Mouse (Mus musculus) heart, embryonic 15.5 days (tissue): ENCODE data around the gene Gm20696. TPM values are rescaled to one million over a fixed set of nuclear protein-coding genes. Genes with fewer than 3 reads are reported as not detected.

Experiments
- ATAC-seq: fragments of 200-750 bp; cut with Nextera tagmentation; replicated peaks from 2 replicates; pipeline ENCODE4 v1.8.0; 2017; ENCODE audit warnings: low read depth, moderate TSS enrichment; ENCODE audit not compliant: insufficient number of reproducible peaks, insufficient read depth, low FRiP score
- H3K27ac ChIP-seq: fragments of 300-500 bp; sonication (generic); 2 replicates; pipeline ENCODE4 v1.5.1; 2015; ENCODE audit warnings: mild to moderate bottlenecking, inconsistent platforms
- H3K27me3 ChIP-seq: fragments of 300-500 bp; sonication (generic); 2 replicates; pipeline ENCODE4 v1.6.1; 2015; ENCODE audit warnings: inconsistent platforms
- H3K36me3 ChIP-seq: fragments of 300-500 bp; sonication (generic); 2 replicates; pipeline ENCODE4 v1.6.1; 2015; ENCODE audit warnings: mild to moderate bottlenecking, inconsistent platforms
- H3K4me1 ChIP-seq: fragments of 300-500 bp; sonication (generic); replicated peaks from 2 replicates; pipeline ENCODE4 v1.6.1; 2015; ENCODE audit warnings: inconsistent platforms
- H3K4me2 ChIP-seq: fragments of 300-500 bp; sonication (generic); 2 replicates; pipeline ENCODE4 v1.6.1; 2015; ENCODE audit warnings: inconsistent platforms, mild to moderate bottlenecking, moderate library complexity
- H3K4me3 ChIP-seq: fragments of 300-500 bp; sonication (generic); 2 replicates; pipeline ENCODE4 v1.5.1; 2015; ENCODE audit warnings: mild to moderate bottlenecking, inconsistent platforms
- H3K9ac ChIP-seq: fragments of 300-500 bp; sonication (generic); 2 replicates; pipeline ENCODE4 v1.6.1; 2015; ENCODE audit warnings: mild to moderate bottlenecking, inconsistent platforms
- H3K9me3 ChIP-seq: fragments of 300-500 bp; sonication (generic); replicated peaks from 2 replicates; pipeline ENCODE4 v1.6.1; 2016; ENCODE audit warnings: inconsistent platforms
- WGBS: fragments of 180-500 bp; shearing (Covaris S2); methylation state at CpG from one replicate; pipeline ENCODE4 v1.1.7; 2015; ENCODE audit warnings: mixed read lengths; 5-methylcytosine and 5-hydroxymethylcytosine counted together
- polyA plus RNA-seq: library from polyadenylated mRNA; unstranded; fragments of >200 nt; fragmentation: Nextera tagmentation; extraction: Ambion mirVana; gene quantifications from 2 replicates; pipeline ENCODE4 v1.2.1, GENCODE M21; 2015

Gm20696 gene
- polyA plus RNA-seq, 1 experiment from 2014 or later: 2.9 TPM

DNA sequence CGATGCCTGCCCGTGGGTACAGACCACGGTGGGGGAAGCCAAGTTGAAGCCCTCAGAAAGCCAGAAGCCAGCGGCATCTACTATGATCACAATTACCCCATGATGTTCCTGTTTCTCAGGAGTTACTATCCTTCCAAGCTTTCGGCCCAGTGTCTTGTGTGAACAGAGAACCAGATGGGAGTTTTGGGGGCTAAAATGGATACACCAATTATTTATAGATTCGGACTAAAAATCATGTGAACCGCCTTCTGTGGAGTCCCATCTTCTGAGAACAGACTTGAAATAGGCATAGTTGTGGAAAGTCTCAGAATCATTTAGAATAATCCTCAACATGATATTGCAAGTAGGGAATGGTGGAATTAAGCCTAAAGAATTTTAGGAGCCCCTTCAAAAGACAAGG lies 64.2 kb downstream of the Gm20696 start:
- no peak for ATAC-seq
- H3K27ac ChIP-seq: no peak overlapping the region
- H3K4me3 ChIP-seq: no peak overlapping the region
- H3K27me3 ChIP-seq: no peaks in the 10 kb centered on the region
- H3K4me2 ChIP-seq: no peak overlapping the region
- no peaks in the 10 kb centered on the region for H3K36me3 ChIP-seq
- WGBS: 89% methylated on average over 7 of the region's 7 CpGs
- peaks cover 12% of the 10 kb centered on the region for H3K4me1 ChIP-seq
- no peaks in the 10 kb centered on the region for H3K9me3 ChIP-seq
- H3K9ac ChIP-seq: no peak overlapping the region

DNA sequence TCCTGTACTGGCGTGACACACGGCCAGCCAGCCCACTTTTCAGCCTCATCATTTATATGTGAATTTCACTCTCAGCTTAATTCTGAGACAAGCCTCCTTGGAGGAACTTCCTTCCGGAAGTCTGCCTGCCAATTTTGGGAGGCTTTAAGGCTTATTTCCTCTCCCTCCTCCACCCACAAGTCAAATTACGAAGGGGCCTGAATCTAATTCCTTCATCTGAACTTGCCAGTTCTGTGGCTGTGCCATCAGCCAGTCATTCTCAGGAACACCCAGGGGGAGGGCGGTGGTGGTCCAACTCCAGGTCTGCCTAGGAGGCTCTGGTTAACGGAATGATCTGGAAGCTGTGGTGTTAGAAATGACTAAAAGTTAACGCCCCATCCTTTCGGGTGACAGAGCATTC lies 65.7 kb downstream of the Gm20696 start:
- Histone ChIP-seq H3K4me2 (no peak overlapping the region), H3K27me3 (no peaks in the 10 kb centered on the region), H3K36me3 (no peaks in the 10 kb centered on the region), H3K27ac (no peak overlapping the region), H3K9ac (no peak overlapping the region), H3K9me3 (no peaks in the 10 kb centered on the region), H3K4me3 (no peak overlapping the region), H3K4me1 (peaks cover 12% of the 10 kb centered on the region)
- WGBS: 62% methylated on average over 8 of the region's 8 CpGs
- no peak for ATAC-seq

DNA sequence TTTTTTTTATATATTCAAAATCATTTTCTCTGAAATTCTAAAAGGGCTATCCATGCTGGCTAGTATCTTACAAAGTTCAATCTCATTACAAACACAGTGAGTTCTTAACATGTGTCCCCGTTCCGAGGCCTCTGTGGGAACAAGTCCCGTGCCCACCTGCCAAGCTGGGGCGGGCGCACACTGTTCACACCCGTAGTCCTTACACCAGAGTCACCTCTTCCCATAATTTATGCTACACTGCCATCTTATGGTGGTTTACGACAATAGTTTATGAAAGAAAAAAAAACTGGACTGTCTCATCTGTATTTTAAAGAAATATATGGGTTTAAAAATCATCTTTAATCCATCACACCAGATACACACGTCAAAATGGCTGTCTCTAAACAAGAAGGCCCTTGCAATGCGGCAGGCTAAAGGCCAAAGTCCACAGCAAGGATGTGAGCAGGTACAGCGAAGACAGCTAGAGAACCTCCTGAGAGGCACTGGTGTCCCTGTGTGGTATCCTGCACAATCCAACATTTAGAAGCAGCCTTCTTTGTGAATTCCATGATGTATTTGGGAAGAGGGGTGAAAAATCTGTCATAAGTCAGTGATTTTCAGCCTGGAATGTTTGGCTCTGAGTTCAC lies 66.3 kb downstream of the Gm20696 start:
- Histone ChIP-seq H3K4me3 (no peak overlapping the region), H3K4me1 (peaks cover 12% of the 10 kb centered on the region), H3K4me2 (peak overlapping the region; percentile 39; the same call in 1 of the 2 replicates), H3K27ac (no peak overlapping the region), H3K27me3 (no peaks in the 10 kb centered on the region), H3K36me3 (no peaks in the 10 kb centered on the region), H3K9me3 (no peaks in the 10 kb centered on the region), H3K9ac (no peak overlapping the region)
- ATAC-seq: no peak
- 23% methylated on average over 10 of the region's 10 CpGs for WGBS

DNA sequence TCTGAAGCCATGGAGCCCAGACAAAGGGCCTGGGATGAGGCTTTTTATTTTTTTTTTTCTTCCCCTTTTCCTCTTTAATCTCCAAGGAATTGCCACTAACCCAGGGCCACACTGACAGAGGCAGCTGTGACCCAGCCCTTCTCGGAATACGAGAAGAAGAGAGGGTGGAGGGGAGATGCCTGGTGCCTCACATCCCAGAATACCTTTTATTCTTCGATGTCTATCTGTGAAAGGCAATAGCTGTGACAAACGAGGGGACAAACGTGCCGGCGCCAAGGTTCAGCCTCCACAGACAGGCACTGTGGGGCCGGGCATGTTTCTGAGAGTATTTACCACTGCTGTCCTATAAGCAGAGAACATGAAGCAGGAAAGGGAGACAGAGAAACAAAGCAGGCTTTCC lies 66.9 kb downstream of the Gm20696 start:
- peak overlapping the region; percentile 2; the same call in 1 of the 2 replicates for H3K9ac ChIP-seq
- peaks cover 10% of the 10 kb centered on the region for H3K4me1 ChIP-seq
- no peak overlapping the region for H3K27ac ChIP-seq
- ATAC-seq: no peak
- 44% methylated on average over 8 of the region's 8 CpGs for WGBS
- H3K27me3 ChIP-seq: no peaks in the 10 kb centered on the region
- no peak overlapping the region for H3K4me3 ChIP-seq
- H3K9me3 ChIP-seq: no peaks in the 10 kb centered on the region
- H3K4me2 ChIP-seq: peak overlapping the region; percentile 39
- no peaks in the 10 kb centered on the region for H3K36me3 ChIP-seq

- Histone ChIP-seq H3K9ac (no peak overlapping the region), H3K27me3 (no peaks in the 10 kb centered on the region), H3K4me3 (no peak overlapping the region), H3K27ac (no peak overlapping the region), H3K36me3 (no peaks in the 10 kb centered on the region), H3K9me3 (no peaks in the 10 kb centered on the region), H3K4me2 (no peak overlapping the region), H3K4me1 (peaks cover 8% of the 10 kb centered on the region)
- WGBS: 58% methylated on average over 5 of the region's 5 CpGs
- no peak for ATAC-seq
Observed at GRCm38 (mm10) chr6:99599229-99599628, 67.4 kb downstream of the Gm20696 start.

- H3K36me3 ChIP-seq: no peaks in the 10 kb centered on the region
- no peaks in the 10 kb centered on the region for H3K27me3 ChIP-seq
- ATAC-seq: no peak
- no peak overlapping the region for H3K27ac ChIP-seq
- no peak overlapping the region for H3K4me2 ChIP-seq
- WGBS: 52% methylated on average over 6 of the region's 6 CpGs
- H3K9me3 ChIP-seq: no peaks in the 10 kb centered on the region
- no peak overlapping the region for H3K4me3 ChIP-seq
- no peak overlapping the region for H3K9ac ChIP-seq
- H3K4me1 ChIP-seq: 0 out of 2 replicates have a peak, but pooled peaks cover 3% of the 10 kb centered on the region
Observed at GRCm38 (mm10) chr6:99577040-99577439, 89.6 kb downstream of the Gm20696 start.

GRCm38 (mm10) chr6:99575633-99576032 lies 91.0 kb downstream of the Gm20696 start:
- Histone ChIP-seq H3K36me3 (no peaks in the 10 kb centered on the region), H3K4me1 (0 out of 2 replicates have a peak, but pooled peaks cover 3% of the 10 kb centered on the region), H3K9me3 (no peaks in the 10 kb centered on the region), H3K4me3 (no peak overlapping the region), H3K9ac (no peak overlapping the region), H3K27ac (no peak overlapping the region), H3K27me3 (no peaks in the 10 kb centered on the region), H3K4me2 (no peak overlapping the region)
- 82% methylated on average over 6 of the region's 6 CpGs for WGBS
- ATAC-seq: no peak

DNA sequence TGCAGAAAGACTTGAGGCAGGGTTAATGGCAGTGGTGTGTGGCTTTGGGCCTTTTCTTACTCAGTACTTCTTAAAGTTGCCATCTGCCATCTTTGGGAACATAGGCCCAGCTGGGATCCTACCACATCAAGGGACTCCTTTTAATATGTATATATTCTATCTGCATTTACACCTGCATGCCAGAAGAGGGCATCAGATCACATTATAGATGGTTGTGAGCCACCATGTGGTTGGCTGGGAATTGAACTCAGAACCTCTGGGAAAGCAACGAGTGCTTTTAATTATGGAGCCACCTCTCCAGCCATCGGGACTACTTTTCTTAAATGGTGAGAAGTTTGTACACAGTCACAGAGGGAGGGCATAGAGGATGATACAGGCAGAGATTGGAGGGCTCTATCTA lies 93.3 kb downstream of the Gm20696 start:
- no peaks in the 10 kb centered on the region for H3K27me3 ChIP-seq
- H3K9ac ChIP-seq: no peak overlapping the region
- ATAC-seq: no peak
- H3K4me1 ChIP-seq: 0 out of 2 replicates have a peak, but pooled peaks cover 3% of the 10 kb centered on the region
- H3K27ac ChIP-seq: no peak overlapping the region
- WGBS: 89% methylated on average over 2 of the region's 2 CpGs
- H3K9me3 ChIP-seq: no peaks in the 10 kb centered on the region
- no peak overlapping the region for H3K4me2 ChIP-seq
- no peak overlapping the region for H3K4me3 ChIP-seq
- H3K36me3 ChIP-seq: no peaks in the 10 kb centered on the region

- ATAC-seq: no peak
- Histone ChIP-seq H3K27ac (no peak overlapping the region), H3K36me3 (no peaks in the 10 kb centered on the region), H3K4me3 (no peak overlapping the region), H3K4me1 (0 out of 2 replicates have a peak, but pooled peaks cover 4% of the 10 kb centered on the region), H3K27me3 (no peaks in the 10 kb centered on the region), H3K9ac (no peak overlapping the region), H3K9me3 (no peaks in the 10 kb centered on the region), H3K4me2 (no peak overlapping the region)
- WGBS: 68% methylated on average over 5 of the region's 5 CpGs
Observed at GRCm38 (mm10) chr6:99572071-99572470, 94.5 kb downstream of the Gm20696 start.

GRCm38 (mm10) chr6:99566921-99567320 lies 99.7 kb downstream of the Gm20696 start:
- no peak for ATAC-seq
- Histone ChIP-seq H3K4me3 (no peak overlapping the region), H3K9me3 (no peaks in the 10 kb centered on the region), H3K4me2 (no peak overlapping the region), H3K27ac (no peak overlapping the region), H3K27me3 (no peaks in the 10 kb centered on the region), H3K36me3 (no peaks in the 10 kb centered on the region), H3K9ac (no peak overlapping the region), H3K4me1 (0 out of 2 replicates have a peak, but pooled peaks cover 3% of the 10 kb centered on the region)
- WGBS: 44% methylated on average over 8 of the region's 8 CpGs

- WGBS: 74% methylated on average over 3 of the region's 3 CpGs
- Histone ChIP-seq H3K27me3 (no peaks in the 10 kb centered on the region), H3K9me3 (no peaks in the 10 kb centered on the region), H3K27ac (no peak overlapping the region), H3K4me3 (no peak overlapping the region), H3K4me2 (no peak overlapping the region), H3K36me3 (no peaks in the 10 kb centered on the region), H3K9ac (no peak overlapping the region), H3K4me1 (0 out of 2 replicates have a peak, but pooled peaks cover 3% of the 10 kb centered on the region)
- no peak for ATAC-seq
Observed at GRCm38 (mm10) chr6:99564766-99565165, 101.8 kb downstream of the Gm20696 start.

DNA sequence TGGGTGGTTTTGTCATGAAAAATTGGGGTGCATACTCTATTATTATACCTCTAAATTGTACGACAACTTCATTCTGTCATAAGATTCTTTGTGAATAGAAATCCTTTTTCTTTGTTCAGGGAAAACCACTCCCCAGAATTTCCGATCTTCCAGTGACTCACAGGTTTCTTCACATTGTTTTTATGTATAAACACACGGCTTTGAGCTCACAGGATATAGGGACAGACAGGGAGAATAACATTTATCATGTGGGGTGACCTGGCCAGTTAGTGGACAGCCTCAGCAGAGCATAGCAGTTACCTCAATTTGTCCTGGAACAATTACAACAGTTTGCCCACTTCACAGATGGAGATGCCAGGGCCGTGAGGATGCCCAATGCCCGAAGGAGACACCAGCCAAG lies 109.6 kb downstream of the Gm20696 start:
- Histone ChIP-seq H3K36me3 (no peaks in the 10 kb centered on the region), H3K9ac (no peak overlapping the region), H3K4me3 (no peak overlapping the region), H3K9me3 (no peaks in the 10 kb centered on the region), H3K4me1 (no peaks in the 10 kb centered on the region), H3K27ac (no peak overlapping the region), H3K27me3 (no peaks in the 10 kb centered on the region), H3K4me2 (no peak overlapping the region)
- 79% methylated on average over 5 of the region's 5 CpGs for WGBS
- no peak for ATAC-seq
